Mouse (Mus musculus) retina, postnatal 7 days (tissue): ENCODE data around the gene Sele.

Experiments used
- DNase-seq: peaks from one replicate; pipeline ENCODE4 v3.0.0-alpha.2; 2012; ENCODE audit warnings: low read depth, low spot score

Sele gene

GRCm38 (mm10) chr1:164072001-164072400 lies 24.0 kb downstream of the Sele start:
- no peak for DNase-seq

GRCm38 (mm10) chr1:164073091-164073490 lies 25.1 kb downstream of the Sele start:
- DNase-seq: no peak

- DNase-seq: no peak
These were observed 25.8 kb downstream of the Sele start for GRCm38 (mm10) chr1:164073803-164074202.

DNA sequence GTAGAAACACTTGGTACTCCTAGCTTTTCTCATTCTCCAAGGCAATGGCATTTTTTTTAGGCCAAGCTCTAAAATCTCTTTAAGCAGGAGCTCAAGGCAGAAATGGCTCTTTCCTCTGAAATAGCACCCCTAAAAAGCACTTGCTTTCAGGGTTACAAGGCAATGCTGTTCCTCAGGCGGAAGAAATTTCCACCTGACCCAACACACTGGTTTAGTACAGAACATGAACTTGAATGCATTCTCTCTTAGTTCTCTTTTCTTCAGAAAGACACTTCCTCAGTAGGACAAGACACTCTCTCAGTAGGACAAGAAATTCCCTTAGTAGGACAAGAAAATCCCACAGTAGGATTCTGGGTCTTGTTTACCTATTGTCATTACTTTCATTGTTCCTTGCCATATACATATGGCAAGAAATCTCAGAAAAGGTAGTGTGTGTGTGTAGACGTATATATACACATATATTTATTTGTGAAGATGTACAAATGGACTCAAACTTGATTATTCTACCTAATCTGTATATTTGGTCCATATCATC lies 26.6 kb downstream of the Sele start:
- no peak for DNase-seq

DNA sequence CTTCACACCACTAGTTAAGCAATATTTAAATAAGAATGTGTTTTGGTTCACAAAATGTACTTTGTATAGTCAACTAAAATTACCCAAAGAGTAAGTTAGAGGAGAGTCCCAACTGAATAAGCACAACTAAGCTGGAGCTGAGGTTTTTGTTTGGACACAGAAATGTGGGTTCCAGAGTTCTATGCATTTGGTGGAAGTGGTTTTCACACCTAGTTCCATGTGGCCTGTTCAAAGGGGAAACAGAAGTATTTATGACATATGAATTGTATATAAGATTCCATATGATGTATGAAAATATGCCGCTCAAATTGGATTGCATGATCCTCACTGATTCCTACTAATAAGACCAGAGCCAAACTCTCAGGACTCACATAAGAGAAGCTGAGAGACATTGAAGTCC lies 27.4 kb downstream of the Sele start:
- DNase-seq: no peak

DNA sequence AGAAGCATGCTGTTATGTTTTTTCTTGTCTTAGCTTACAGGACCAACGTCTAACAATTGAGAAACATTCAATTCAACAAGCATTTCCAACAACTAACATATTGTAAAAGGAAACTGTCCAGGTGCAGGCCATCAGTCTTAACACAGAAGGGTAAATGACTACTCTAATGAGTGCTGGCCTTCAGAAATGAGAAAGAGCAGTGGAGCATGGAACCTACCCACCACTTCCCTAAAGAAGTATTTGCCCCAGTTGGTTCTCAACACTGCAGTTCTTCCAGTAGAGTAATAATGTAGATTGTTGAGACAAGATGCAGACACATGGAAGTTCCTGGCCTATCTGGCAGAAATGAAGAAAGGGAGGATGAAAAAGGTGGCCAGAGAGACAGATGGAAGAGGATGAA lies 28.4 kb downstream of the Sele start:
- DNase-seq: no peak

DNA sequence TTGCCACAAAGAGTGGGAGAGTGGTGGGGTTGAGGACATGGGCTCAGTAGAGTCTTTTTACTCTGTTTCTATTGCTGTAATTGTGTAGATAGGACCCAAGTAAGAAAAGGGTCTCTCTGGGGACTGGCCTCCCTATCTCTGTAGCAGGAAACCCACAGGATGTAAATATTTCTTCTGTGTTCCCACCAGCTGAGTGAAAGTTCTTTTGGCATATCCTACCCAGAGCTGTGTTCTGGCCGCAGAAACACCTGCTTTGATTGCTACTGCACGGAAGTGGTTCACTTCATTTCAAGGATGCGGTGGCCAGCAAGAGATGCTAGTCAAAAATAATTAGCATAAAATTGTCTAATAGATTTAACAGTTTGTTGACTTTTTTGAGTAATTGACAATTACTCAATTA lies 29.0 kb downstream of the Sele start:
- DNase-seq: no peak

DNA sequence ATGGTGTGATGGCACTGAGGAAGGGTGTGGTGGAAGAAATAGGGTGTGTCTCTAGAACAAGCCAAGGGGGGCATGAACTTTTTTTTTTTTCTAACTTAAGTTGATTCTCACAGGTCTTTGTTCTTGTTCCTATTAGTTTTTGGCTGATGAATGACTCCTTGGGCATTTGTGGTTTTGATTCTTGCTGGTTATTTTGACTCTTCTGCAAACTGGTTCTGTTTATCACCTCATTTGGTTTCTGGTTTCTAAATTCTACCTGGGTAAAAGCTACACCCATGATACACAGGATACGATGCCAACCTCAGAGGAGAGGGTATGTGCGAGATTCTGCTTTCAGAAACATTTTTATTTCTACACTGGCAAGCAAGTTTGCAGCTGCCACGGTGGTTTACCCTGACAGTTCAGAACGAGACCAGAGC lies 30.3 kb downstream of the Sele start:
- DNase-seq: no peak

GRCm38 (mm10) chr1:164079091-164079490 lies 31.1 kb downstream of the Sele start:
- DNase-seq: no peak

DNA sequence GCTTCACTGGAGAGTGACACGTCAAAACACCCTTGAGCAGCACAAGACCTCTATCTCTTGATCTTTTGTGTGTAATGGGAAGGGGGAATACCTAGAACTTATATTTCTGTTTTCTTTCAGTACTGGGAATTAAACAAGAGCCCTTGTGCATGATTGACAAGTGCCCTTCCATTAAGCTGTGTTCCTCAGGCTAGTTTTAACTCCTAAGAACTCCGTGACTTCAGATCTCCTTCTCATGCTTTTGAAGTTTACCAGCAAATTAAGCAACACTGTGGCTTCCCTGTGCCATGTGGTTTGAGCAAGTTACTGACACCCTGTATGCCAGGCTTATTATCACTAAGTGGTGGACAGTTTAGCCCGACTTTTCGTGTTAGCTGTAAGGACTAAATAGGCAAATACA lies 35.0 kb downstream of the Sele start:
- DNase-seq: no peak

DNA sequence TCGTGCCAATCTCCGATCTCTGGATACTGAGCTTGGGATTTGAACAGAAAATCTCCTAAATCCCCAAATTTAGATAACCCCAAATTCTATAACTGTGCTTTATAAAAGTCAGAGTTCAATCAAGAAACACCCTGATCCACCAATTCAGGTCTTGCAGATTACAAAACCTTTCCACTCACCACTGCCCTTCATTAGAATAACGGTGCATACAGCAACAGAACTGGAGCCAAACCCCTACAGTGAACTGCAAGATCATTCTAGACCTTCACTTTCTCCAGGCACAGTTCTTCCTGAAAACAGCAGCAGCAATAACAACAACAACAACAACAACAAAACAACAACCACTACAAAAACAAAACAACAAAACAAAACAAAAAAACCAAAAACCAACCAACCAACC lies 38.8 kb downstream of the Sele start:
- DNase-seq: no peak

DNA sequence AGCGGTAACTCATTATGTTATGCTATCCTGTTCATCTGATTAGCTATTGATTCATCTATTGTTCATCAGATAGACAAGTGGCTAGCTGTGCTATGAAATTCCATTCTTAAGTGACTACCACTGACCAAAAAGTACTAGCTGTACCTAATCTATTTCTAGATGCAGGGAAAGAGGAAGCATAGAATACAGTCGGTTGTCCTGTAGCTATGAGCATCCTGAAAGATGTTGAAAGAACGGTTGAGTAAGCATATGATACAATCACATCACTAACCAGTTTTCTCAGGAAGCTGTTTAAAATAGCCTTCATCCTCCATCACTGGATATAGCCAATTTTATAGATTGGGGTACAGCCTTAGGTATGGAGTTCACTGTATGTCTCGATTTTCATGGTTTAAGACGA lies 39.8 kb downstream of the Sele start:
- no peak for DNase-seq

DNA sequence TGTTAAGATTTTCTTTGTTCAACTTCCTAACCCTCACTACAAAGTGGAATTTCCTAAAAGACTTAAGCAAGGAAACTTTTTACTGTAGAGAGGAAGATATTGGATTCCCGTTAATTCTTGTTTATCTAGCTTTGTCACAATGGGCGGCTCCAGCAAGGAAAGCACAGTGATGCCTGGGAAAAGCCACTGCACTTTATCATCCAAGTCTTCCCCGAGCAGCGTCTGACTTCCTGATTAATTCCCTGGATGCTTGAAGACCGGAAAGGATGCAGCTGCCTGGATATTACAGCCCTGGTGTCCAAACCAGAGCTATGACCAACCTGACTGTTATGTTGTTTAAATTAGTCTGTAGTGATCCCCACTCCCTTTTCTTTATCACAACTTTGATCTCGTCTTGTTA lies 48.7 kb downstream of the Sele start:
- no peak for DNase-seq

DNA sequence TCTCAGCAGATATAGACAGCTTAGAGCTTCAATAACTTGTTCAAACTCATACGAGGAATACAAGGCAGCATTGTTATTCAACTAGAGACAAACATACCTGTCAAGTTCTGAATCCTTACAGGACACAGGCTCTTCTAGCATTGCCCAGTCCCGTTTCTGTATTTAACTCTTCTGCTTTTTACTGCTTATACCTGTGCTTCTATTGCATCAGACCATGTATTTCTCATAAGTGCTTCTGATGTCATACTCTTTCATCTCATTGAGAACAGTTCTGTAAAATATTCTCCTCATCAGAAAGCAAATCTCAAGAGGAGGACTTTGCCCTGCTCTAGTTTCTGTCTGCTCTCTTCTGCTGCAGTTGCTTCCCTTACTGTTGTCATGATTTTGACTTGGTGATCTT lies 49.9 kb downstream of the Sele start:
- DNase-seq: no peak

DNA sequence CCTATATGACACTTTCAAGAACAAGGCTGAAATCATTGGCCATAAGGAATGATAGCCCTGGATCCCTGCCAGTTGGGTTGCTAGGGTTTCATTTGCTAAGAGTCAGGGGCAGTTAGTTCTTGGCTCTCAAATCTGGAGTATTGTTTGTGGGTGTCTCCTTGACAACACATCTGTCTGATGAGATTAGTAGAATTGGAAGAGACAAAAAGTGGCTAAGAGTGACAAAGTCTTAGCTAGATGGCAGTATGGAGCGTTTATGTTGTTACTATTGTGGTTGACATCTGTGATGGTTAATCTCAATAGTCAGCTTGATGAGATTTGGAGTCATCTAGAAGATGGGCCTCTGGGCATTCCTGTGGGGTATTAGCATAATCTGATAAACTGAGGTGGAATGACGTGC lies 50.3 kb downstream of the Sele start:
- no peak for DNase-seq
